Mouse (Mus musculus) cerebellum, adult 2 months (tissue): ENCODE data around the gene Carhsp1. TPM values are rescaled to one million over a fixed set of nuclear protein-coding genes. Genes with fewer than 3 reads are reported as not detected.

Experiments
- DNase-seq, 2 experiments: peaks; one replicate each; pipeline ENCODE4 v3.0.0; 2021
- H3K27ac ChIP-seq: fragments of 200-500 bp; 2 replicates; pipeline ENCODE4 v1.5.1; 2012; ENCODE audit warnings: low read length, control low read depth, inconsistent platforms; ENCODE audit not compliant: insufficient read depth
- H3K27me3 ChIP-seq: fragments of 200-500 bp; 2 replicates; pipeline ENCODE4 v1.6.1; 2012; ENCODE audit warnings: inconsistent platforms, mild to moderate bottlenecking, low read length, moderate library complexity; ENCODE audit not compliant: control insufficient read depth, insufficient read depth
- H3K4me1 ChIP-seq: fragments of 200-500 bp; 2 replicates; pipeline ENCODE4 v1.6.1; 2011; ENCODE audit warnings: low read length; ENCODE audit not compliant: control insufficient read depth, insufficient read depth
- H3K4me3 ChIP-seq: fragments of 200-500 bp; replicated peaks from 2 replicates; pipeline ENCODE3; 2011; ENCODE audit warnings: mild to moderate bottlenecking, low read depth, low read length, control low read depth; ENCODE audit not compliant: insufficient read depth
- CTCF ChIP-seq: fragments of 200-500 bp; IDR thresholded peaks from 2 replicates; pipeline ENCODE4 v1.5.1; 2011; ENCODE audit warnings: low read depth, mild to moderate bottlenecking, control low read depth, low read length, moderate library complexity, borderline replicate concordance; ENCODE audit not compliant: insufficient read depth
- POLR2A ChIP-seq: fragments of 200-500 bp; IDR thresholded peaks from 2 replicates; pipeline ENCODE4 v1.6.1; 2011; ENCODE audit warnings: low read length, control low read depth, borderline replicate concordance; ENCODE audit not compliant: insufficient read depth
- WGBS: fragments of 180-500 bp; shearing (Covaris S2); methylation state at CpG from one replicate; pipeline ENCODE4 v1.1.7; 2018; 5-methylcytosine and 5-hydroxymethylcytosine counted together
- polyA plus RNA-seq: library from polyadenylated mRNA; depleted of rRNA; stranded (reverse); fragments of >200 nt; gene quantifications from 2 replicates; pipeline ENCODE4 v1.2.3, GENCODE M21; 2012; rRNA removed

Gene Carhsp1
- polyA plus RNA-seq, 1 experiment = 50.0 TPM

DNA sequence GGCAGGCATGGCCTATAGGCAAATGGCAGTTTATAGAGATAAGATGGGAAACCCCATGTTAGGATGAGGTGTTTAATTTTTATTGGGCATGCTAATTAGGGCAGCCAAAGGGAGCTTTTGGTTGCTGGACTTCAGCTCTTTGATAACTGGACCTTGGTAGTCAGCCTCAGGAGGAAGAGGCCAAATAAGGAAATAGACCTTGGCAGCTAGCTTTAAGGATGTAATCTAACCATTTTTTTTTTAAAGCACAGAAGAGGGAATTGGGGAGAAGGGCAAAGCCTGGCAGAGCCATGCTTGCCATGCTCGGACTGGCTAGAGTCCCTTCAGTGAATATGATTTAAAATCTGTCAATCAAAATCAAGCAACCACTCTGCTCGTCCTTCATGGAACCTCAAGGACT lies 41.5 kb downstream of the Carhsp1 start:
- WGBS = 55% methylated on average over 2 of the region's 2 CpGs
- TF ChIP-seq POLR2A = no peak
- no peak for TF ChIP-seq CTCF
- H3K4me3 ChIP-seq = no peak overlapping the region
- H3K27me3 ChIP-seq = no peaks in the 10 kb centered on the region; the same call in 1 of the 2 replicates
- DNase-seq = no peak
- H3K4me1 ChIP-seq = no peaks in the 10 kb centered on the region
- no peak overlapping the region for H3K27ac ChIP-seq

DNA sequence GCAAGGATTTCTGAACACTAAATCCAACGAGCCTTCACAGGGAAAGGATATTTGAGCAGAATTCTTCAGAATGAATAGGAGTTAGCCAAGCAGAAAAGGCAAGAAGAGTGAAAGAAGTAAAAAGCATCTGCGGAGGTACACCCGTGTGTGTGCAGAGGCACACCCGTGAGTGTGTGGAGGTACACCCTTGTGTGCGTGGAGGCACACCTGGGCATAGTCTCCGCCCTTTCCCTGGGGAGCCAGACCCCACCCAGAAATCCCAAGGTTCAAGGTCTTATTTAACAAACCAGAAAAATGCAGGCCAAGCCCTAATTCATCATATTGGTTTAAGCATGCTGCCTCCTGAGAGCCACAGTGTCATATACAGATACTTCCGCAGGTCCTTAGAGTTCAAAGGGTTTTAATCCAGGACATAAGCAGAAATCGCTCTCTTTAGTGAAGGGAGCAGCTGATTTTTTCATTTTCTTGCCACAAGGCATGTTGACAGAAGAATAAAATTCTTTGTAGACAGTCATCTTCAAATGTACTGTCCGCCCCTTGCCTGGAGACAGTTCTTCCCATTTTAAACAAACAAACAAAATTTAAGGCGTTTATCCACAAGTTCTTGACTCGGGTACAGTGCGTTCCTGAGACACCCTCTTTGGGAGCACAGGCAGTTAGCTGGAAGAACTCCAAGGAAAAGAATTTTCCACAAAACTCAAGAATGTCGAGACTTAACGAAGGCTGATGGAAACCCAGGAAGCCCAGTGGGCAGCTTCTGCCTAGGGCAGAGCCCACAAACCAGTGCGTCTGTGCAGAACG lies 51.4 kb downstream of the Carhsp1 start:
- no peak overlapping the region for H3K4me3 ChIP-seq
- TF ChIP-seq CTCF (no peak), POLR2A (no peak)
- no peak overlapping the region for H3K27ac ChIP-seq
- H3K27me3 ChIP-seq = no peaks in the 10 kb centered on the region
- WGBS = 74% methylated on average over 16 of the region's 16 CpGs
- H3K4me1 ChIP-seq = no peaks in the 10 kb centered on the region
- no peak for DNase-seq

DNA sequence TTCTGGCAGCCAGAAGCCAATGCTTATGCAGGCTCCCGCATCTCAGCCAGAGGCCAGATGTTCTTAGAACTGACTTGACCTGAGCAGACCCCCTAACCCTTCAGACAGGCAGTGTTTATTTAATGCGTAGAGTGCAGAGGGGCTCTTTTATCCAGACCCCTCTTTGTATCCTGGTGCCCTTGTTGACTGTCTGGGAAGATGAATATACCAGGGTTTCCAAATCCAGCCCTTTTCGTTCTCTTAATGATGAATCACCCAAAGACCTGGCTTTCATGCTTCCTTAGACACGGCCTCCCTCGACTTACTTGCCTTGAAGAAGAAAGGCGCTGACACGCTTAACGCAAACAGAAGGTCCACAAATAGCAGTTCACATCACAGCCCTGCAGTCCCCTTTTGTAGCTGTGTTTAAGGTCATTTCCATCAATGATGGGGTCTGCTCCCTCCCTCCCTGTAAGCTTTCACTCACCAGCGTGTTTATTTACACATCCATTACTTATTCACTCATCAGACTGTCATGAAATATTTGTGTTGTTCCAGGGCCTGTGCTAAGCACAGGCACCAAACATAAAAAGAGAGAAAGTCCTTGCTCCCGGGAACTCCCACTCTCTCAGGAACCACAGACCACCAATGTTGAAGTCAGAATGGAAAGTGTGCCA lies 52.2 kb downstream of the Carhsp1 start:
- H3K4me1 ChIP-seq = no peaks in the 10 kb centered on the region
- no peak overlapping the region for H3K4me3 ChIP-seq
- no peak for DNase-seq
- TF ChIP-seq POLR2A (no peak), CTCF (no peak)
- H3K27me3 ChIP-seq = no peaks in the 10 kb centered on the region
- WGBS = 59% methylated on average over 10 of the region's 10 CpGs
- no peak overlapping the region for H3K27ac ChIP-seq

DNA sequence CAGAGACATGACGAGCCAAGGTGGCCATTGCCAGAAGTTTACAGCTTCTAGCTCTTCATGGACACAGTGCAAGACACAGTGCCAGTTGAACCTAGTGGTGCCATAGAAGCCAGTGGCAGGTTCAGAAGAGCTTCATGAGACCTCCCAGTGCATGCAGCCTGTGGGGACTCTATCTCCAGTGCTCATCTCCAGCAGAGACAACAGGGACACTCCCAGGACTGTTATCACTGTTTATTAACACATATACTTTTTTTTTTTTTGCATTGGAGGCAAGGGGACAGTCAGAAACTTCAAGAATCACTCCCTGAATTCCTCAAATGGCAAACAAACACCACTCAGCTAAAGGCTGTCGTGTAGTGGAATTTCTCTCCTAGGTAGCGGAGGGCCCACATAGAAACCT lies 58.5 kb downstream of the Carhsp1 start:
- no peaks in the 10 kb centered on the region; the same call in 1 of the 2 replicates for H3K4me1 ChIP-seq
- H3K27ac ChIP-seq = no peak overlapping the region
- DNase-seq = no peak
- H3K4me3 ChIP-seq = no peak overlapping the region
- WGBS = 67% methylated on average over 3 of the region's 3 CpGs
- TF ChIP-seq CTCF = no peak
- TF ChIP-seq POLR2A = no peak
- H3K27me3 ChIP-seq = no peaks in the 10 kb centered on the region

DNA sequence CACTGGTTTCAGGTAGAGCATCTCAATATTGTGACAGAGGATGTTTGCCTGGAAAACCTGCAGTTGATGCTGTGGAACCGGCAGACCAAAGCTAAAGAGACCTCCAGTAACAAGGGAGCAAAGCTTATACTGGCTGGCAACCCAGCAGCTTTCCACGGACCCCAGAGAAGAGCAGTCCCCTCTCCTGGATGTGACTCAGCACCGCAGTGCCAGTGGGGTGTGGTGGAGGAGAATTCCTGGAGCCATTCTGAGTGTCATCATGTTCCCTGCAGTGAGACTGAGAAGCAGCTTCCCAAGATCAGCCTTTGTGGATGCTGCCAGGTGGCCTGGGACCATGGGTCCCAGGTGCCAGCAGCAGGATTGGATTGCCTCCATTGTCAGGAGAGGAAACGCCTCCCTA lies 58.9 kb downstream of the Carhsp1 start:
- DNase-seq = no peak
- 20% methylated on average over 4 of the region's 4 CpGs for WGBS
- Histone ChIP-seq H3K4me3 (no peak overlapping the region), H3K4me1 (no peaks in the 10 kb centered on the region; the same call in 1 of the 2 replicates), H3K27ac (no peak overlapping the region), H3K27me3 (no peaks in the 10 kb centered on the region)
- TF ChIP-seq POLR2A = no peak
- TF ChIP-seq CTCF = no peak

DNA sequence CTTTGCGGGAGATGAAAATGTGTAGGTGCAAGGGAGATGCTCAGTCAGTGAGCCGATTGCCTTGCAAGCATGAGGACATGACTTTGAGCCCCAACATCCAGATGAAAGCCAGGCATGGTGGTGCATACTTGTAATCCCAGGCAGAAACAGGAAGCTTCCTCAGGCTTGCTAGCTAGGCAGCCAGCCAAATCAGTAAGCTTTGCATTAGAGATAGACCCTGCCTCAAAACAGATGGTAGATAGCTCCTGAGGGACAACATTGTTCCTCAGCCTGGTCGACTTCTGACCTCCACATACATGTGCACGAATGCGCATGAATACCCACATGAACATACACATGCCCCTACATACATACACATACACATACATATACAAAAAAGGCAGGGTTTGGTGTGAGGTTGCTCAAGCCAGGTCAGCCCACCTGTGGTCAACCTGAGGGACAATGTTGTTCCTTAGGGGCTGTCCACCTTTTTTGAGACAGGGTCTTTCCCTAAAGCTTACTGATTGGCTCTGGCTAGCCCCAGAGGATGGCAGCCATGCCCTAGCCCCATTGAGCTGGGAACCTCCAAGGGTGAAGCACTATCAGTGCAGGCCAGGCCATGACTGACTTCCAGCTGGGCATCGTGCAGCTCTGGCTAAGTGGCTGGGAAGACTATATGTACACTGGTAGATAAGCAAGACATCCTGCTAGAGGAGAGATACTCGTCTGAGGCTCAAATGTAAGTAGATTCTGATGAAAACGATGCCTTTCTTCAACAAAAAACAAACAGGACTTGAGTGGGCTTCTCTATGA lies 59.5 kb downstream of the Carhsp1 start:
- Histone ChIP-seq H3K4me1 (no peaks in the 10 kb centered on the region; the same call in 1 of the 2 replicates), H3K27ac (no peak overlapping the region), H3K27me3 (no peaks in the 10 kb centered on the region), H3K4me3 (no peak overlapping the region)
- no peak for TF ChIP-seq CTCF
- no peak for TF ChIP-seq POLR2A
- WGBS = 83% methylated on average over 8 of the region's 8 CpGs
- no peak for DNase-seq

DNA sequence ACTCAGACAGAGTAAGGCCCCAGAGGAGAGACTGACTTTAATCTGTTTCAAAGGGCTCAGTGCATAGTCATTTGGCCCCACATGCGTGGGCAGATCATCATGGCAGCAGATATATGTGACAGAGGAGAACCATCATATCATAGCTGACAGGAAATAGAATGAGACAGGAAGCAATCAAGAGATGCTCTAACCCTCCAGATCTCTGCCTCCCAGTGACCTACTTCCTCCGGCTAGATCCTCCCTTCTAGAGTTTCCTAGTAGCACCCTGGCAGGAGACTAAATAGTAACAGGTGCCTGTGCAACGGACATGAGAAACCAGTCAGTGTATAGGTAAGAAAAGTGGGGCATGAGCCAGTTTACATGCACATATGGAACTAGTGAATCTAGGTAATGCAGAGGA lies 61.6 kb downstream of the Carhsp1 start:
- Histone ChIP-seq H3K27me3 (no peaks in the 10 kb centered on the region), H3K4me3 (no peak overlapping the region), H3K27ac (no peak overlapping the region), H3K4me1 (no peaks in the 10 kb centered on the region; the same call in 1 of the 2 replicates)
- 77% methylated on average over 3 of the region's 3 CpGs for WGBS
- TF ChIP-seq POLR2A (no peak), CTCF (no peak)
- DNase-seq = no peak

Other genes starting within 250 kb of the Carhsp1 start
- 1.5 and 1.8 TPM in 2 replicates for gene Tmem114, start 247.0 kb downstream of the Carhsp1 start, polyA plus RNA-seq
- 73.8 and 76.6 TPM in 2 replicates for gene Mettl22, start 201.4 kb downstream of the Carhsp1 start, polyA plus RNA-seq
- 248 and 252 TPM in 2 replicates for gene Abat, start 158.7 kb downstream of the Carhsp1 start, polyA plus RNA-seq
- 39.2 and 39.6 TPM in 2 replicates for gene Pmm2, start 34.5 kb downstream of the Carhsp1 start, polyA plus RNA-seq
- 19.0 and 19.4 TPM in 2 replicates for gene Tmem186, start 34.4 kb downstream of the Carhsp1 start, polyA plus RNA-seq
- gene Gm5767, start 8.6 kb upstream of the Carhsp1 start, polyA plus RNA-seq = not detected in 2 replicates
- gene Usp7, start 120.2 kb upstream of the Carhsp1 start, polyA plus RNA-seq = 116 and 119 TPM in 2 replicates
- 51.2 and 52.6 TPM in 2 replicates for gene 1810013L24Rik, start 157.9 kb upstream of the Carhsp1 start, polyA plus RNA-seq